Mouse (Mus musculus) E14TG2a.4 (cell line): ENCODE data around the gene Ehd1.

ENCODE experiments used
- CTCF ChIP-seq: conservative IDR thresholded peaks from 2 replicates; pipeline ENCODE4 v1.5.1; 2014; ENCODE audit warnings: low read length
- NANOG ChIP-seq: IDR thresholded peaks from 2 replicates; pipeline ENCODE4 v1.6.1; 2014; ENCODE audit warnings: borderline replicate concordance, low read length, mixed read lengths

DNA sequence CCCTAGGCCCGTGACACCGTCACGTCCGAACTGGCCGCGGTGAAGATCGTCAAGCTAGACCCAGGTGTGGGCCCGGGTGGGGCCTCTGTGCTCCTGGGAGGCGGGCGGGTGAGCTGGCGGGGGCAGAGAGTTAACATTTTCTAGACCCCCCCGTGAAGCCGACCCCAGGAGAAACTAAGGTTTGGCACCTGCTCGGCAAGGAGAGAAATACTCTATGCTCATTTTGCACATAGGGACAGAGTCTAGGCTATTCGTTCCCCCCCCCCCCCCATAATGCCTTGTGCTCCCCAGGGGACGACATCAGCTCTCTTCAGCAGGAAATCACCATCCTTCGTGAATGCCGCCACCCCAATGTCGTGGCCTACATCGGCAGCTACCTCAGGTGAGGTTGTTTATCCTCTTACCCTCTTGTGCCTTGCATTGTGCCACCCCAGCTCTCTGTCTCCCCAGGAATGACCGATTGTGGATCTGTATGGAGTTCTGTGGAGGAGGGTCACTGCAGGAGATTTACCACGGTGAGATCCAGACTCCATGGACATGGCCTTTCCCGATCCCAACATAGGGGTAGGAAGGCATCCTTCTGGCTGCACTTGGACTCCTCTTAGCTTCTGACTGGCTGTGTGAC, 65.0 kb downstream of the Ehd1 start:
- TF ChIP-seq CTCF (no peak), NANOG (no peak)
